Mouse (Mus musculus): Measurements from ENCODE around the gene Plxnd1. TPM values are rescaled to one million over a fixed set of nuclear protein-coding genes. Genes with fewer than 3 reads are reported as not detected.

Gene Plxnd1
- polyA plus RNA-seq, 1 experiment: 115 TPM

- TF ChIP-seq POLR2A (IDR thresholded peaks at IDR 0.05; ENCODE audit: extremely low read depth, insufficient read depth, low read length): no peak
- no peak for TF ChIP-seq CTCF (IDR thresholded peaks at IDR 0.05; ENCODE audit: extremely low read depth, insufficient read depth, low read length)
- H3K27ac ChIP-seq (ENCODE audit: insufficient read depth, low read length): no peak overlapping the region
- H3K4me1 ChIP-seq (ENCODE audit: control insufficient read depth, insufficient read depth, low read length): peaks cover 6% of the 10 kb centered on the region; the same call in 1 of the 2 replicates
Measured at GRCm38 (mm10) chr6:115908421-115908982, 86.3 kb downstream of the Plxnd1 start.

GRCm38 (mm10) chr6:115906871-115907270, 87.9 kb downstream of the Plxnd1 start:
- Histone ChIP-seq H3K4me1 (ENCODE audit: control insufficient read depth, insufficient read depth, low read length) (peaks cover 13% of the 10 kb centered on the region; the same call in 1 of the 2 replicates), H3K27ac (ENCODE audit: insufficient read depth, low read length) (no peak overlapping the region), H3K4me3 (ENCODE audit: insufficient read depth, low read length) (no peak overlapping the region)
- no peak for TF ChIP-seq CTCF (IDR thresholded peaks at IDR 0.05; ENCODE audit: extremely low read depth, insufficient read depth, low read length)
- no peak for TF ChIP-seq POLR2A (IDR thresholded peaks at IDR 0.05; ENCODE audit: extremely low read depth, insufficient read depth, low read length)

More at GRCm38 (mm10) chr6:115908421-115908982, 86.3 kb downstream of the Plxnd1 start:
- no peak overlapping the region for H3K4me3 ChIP-seq (ENCODE audit: insufficient read depth, low read length)

- Histone ChIP-seq H3K4me3 (ENCODE audit: insufficient read depth, low read length) (no peak overlapping the region), H3K27ac (ENCODE audit: insufficient read depth, low read length) (no peak overlapping the region), H3K4me1 (ENCODE audit: control insufficient read depth, insufficient read depth, low read length) (peaks cover 12% of the 10 kb centered on the region; the same call in 1 of the 2 replicates)
- TF ChIP-seq POLR2A (IDR thresholded peaks at IDR 0.05; ENCODE audit: extremely low read depth, insufficient read depth, low read length) (no peak), CTCF (IDR thresholded peaks at IDR 0.05; ENCODE audit: extremely low read depth, insufficient read depth, low read length) (no peak)
Measured at GRCm38 (mm10) chr6:115906455-115906854, 88.3 kb downstream of the Plxnd1 start.

- Histone ChIP-seq H3K4me3 (ENCODE audit: insufficient read depth, low read length) (no peak overlapping the region), H3K4me1 (ENCODE audit: control insufficient read depth, insufficient read depth, low read length) (peaks cover 14% of the 10 kb centered on the region; the same call in 1 of the 2 replicates), H3K27ac (ENCODE audit: insufficient read depth, low read length) (no peak overlapping the region)
- TF ChIP-seq POLR2A (IDR thresholded peaks at IDR 0.05; ENCODE audit: extremely low read depth, insufficient read depth, low read length) (no peak), CTCF (IDR thresholded peaks at IDR 0.05; ENCODE audit: extremely low read depth, insufficient read depth, low read length) (no peak)
Measured at GRCm38 (mm10) chr6:115905568-115905967, 89.2 kb downstream of the Plxnd1 start.

Other genes with a start within 250 kb of the Plxnd1 start
- gene Tmem40, start 232.6 kb downstream of the Plxnd1 start, polyA plus RNA-seq (2012; rRNA removed): 5.5 TPM in 2 replicates
- gene Cand2, start 220.5 kb downstream of the Plxnd1 start, polyA plus RNA-seq (2012; rRNA removed): 3.0 and 3.1 TPM in 2 replicates
- 914 and 1,009 TPM in 2 replicates for gene Rpl32, start 186.3 kb downstream of the Plxnd1 start, polyA plus RNA-seq (2012; rRNA removed)
- gene Efcab12, start 156.6 kb downstream of the Plxnd1 start, polyA plus RNA-seq (2012; rRNA removed): 7.1 and 7.9 TPM in 2 replicates
- 9.5 and 10.1 TPM in 2 replicates for gene Mbd4, start 141.6 kb downstream of the Plxnd1 start, polyA plus RNA-seq (2012; rRNA removed)
- gene Ift122, start 141.5 kb downstream of the Plxnd1 start, polyA plus RNA-seq (2012; rRNA removed): 31.2 and 34.7 TPM in 2 replicates
- 0.84 and 0.91 TPM in 2 replicates for gene Rho, start 63.3 kb downstream of the Plxnd1 start, polyA plus RNA-seq (2012; rRNA removed)
- not detected in 2 replicates for gene H1foo, start 50.1 kb downstream of the Plxnd1 start, polyA plus RNA-seq (2012; rRNA removed)
- 48.4 and 48.7 TPM in 2 replicates for gene Tmcc1, start 198.5 kb upstream of the Plxnd1 start, polyA plus RNA-seq (2012; rRNA removed)
- gene Washc2, start 213.0 kb upstream of the Plxnd1 start, polyA plus RNA-seq (2012; rRNA removed): 115 and 121 TPM in 2 replicates

All from cortical plate, adult 2 months (tissue).